Mouse (Mus musculus) CH12.LX (cell line): Measurements from ENCODE around the gene Ubtd2. TPM values are rescaled to one million over a fixed set of nuclear protein-coding genes. Genes with fewer than 3 reads are reported as not detected.

Source experiments
- DNase-seq: peaks from one replicate; pipeline ENCODE4 v3.0.0-alpha.2; 2013; ENCODE audit errors: extremely low read depth
- H3K27ac ChIP-seq: 2 replicates; pipeline ENCODE4 v1.5.1; 2012; ENCODE audit warnings: low read depth, mild to moderate bottlenecking, control low read depth, moderate library complexity; ENCODE audit not compliant: insufficient read depth
- H3K27me3 ChIP-seq: replicated peaks from 2 replicates; pipeline ENCODE3; 2012; ENCODE audit warnings: inconsistent platforms
- H3K36me3 ChIP-seq, 2 experiments: replicated peaks in 1 of 2; 2 replicates each; pipeline versions ENCODE3 to v1.6.1; 2012; ENCODE audit warnings: inconsistent platforms in 1 of 2, low read length in 1 of 2, mild to moderate bottlenecking in 1 of 2, mixed read lengths in 1 of 2, moderate library complexity in 1 of 2; ENCODE audit not compliant: control insufficient read depth in 1 of 2, insufficient read depth in 1 of 2
- H3K4me1 ChIP-seq, 2 experiments: 2 replicates each; pipeline ENCODE4 v1.6.1; 2012; ENCODE audit warnings: inconsistent platforms in 1 of 2, moderate library complexity in 1 of 2; ENCODE audit not compliant: insufficient read depth in 2 of 2, control insufficient read depth in 1 of 2
- H3K4me2 ChIP-seq: 2 replicates; pipeline ENCODE4 v1.6.1; 2012; ENCODE audit warnings: low read depth, mild to moderate bottlenecking, control low read depth; ENCODE audit not compliant: poor library complexity, insufficient read depth, severe bottlenecking
- H3K4me3 ChIP-seq, 3 experiments: fragments of 150-350 bp in 1 of 3; sonication (generic) in 1 of 3; replicated peaks in 1 of 3; 2 replicates each; pipeline versions ENCODE3 to v1.5.1; 2011 to 2012; ENCODE audit warnings: low read depth in 2 of 3, low read length in 2 of 3, mild to moderate bottlenecking in 2 of 3, moderate library complexity in 2 of 3, control low read depth in 1 of 3, improper control_type of control experiment in 1 of 3, inconsistent platforms in 1 of 3, mixed read lengths in 1 of 3; ENCODE audit not compliant: poor library complexity in 1 of 3
- H3K79me2 ChIP-seq: replicated peaks from 2 replicates; pipeline ENCODE4 v1.6.1; 2012; ENCODE audit warnings: mild to moderate bottlenecking, moderate library complexity; ENCODE audit not compliant: control insufficient read depth, poor library complexity, insufficient read depth, severe bottlenecking; ENCODE audit errors: extremely low read depth
- H3K9ac ChIP-seq: 2 replicates; pipeline ENCODE4 v1.6.1; 2012; ENCODE audit warnings: low read depth, mild to moderate bottlenecking, control low read depth, moderate library complexity; ENCODE audit not compliant: insufficient read depth
- H3K9me3 ChIP-seq: replicated peaks from 2 replicates; pipeline ENCODE3; 2012; ENCODE audit warnings: low read length, inconsistent platforms, mixed read lengths
- CHD2 ChIP-seq: IDR thresholded peaks from 2 replicates; pipeline ENCODE4 v1.6.1; 2011; ENCODE audit warnings: low read length, improper control_type of control experiment
- CTCF ChIP-seq, 2 experiments: IDR thresholded peaks in 1 of 2; conservative IDR thresholded peaks in 1 of 2; 2 replicates each; pipeline ENCODE4 v1.5.1; 2011 to 2012; ENCODE audit warnings: low read depth in 2 of 2, low read length in 2 of 2, improper control_type of control experiment in 1 of 2, inconsistent platforms in 1 of 2, mild to moderate bottlenecking in 1 of 2, moderate library complexity in 1 of 2
- ELF1 ChIP-seq: IDR thresholded peaks from 2 replicates; pipeline ENCODE4 v1.6.1; 2014; ENCODE audit warnings: low read depth, mild to moderate bottlenecking, inconsistent platforms, low read length, improper control_type of control experiment
- EP300 ChIP-seq: IDR thresholded peaks from 2 replicates; pipeline ENCODE4 v1.6.1; 2011; ENCODE audit warnings: low read length, improper control_type of control experiment
- ETS1 ChIP-seq: conservative IDR thresholded peaks from 2 replicates; pipeline ENCODE4 v1.6.1; 2012; ENCODE audit warnings: low read depth, mild to moderate bottlenecking, inconsistent platforms, low read length, improper control_type of control experiment, moderate library complexity
- GABPA ChIP-seq: IDR thresholded peaks from 2 replicates; pipeline ENCODE4 v1.6.1; 2012; ENCODE audit warnings: low read depth, low read length, improper control_type of control experiment, inconsistent platforms; ENCODE audit not compliant: insufficient replicate concordance
- HCFC1 ChIP-seq: IDR thresholded peaks from 2 replicates; pipeline ENCODE4 v1.6.1; 2012; ENCODE audit warnings: low read depth, mild to moderate bottlenecking, inconsistent platforms, low read length, improper control_type of control experiment
- JUND ChIP-seq: conservative IDR thresholded peaks from 2 replicates; pipeline ENCODE4 v1.6.1; 2011; ENCODE audit warnings: low read depth, low read length, improper control_type of control experiment
- KAT2A ChIP-seq: IDR thresholded peaks from 2 replicates; pipeline ENCODE4 v1.6.1; 2012; ENCODE audit warnings: low read length, improper control_type of control experiment, inconsistent platforms; ENCODE audit not compliant: insufficient replicate concordance
- MAFK ChIP-seq: IDR thresholded peaks from 2 replicates; pipeline ENCODE4 v1.6.1; 2011; ENCODE audit warnings: low read length, improper control_type of control experiment; ENCODE audit not compliant: insufficient replicate concordance
- MEF2A ChIP-seq: IDR thresholded peaks from 2 replicates; pipeline ENCODE4 v1.6.1; 2014; ENCODE audit warnings: low read depth, mild to moderate bottlenecking, inconsistent platforms, low read length, improper control_type of control experiment, borderline replicate concordance
- MYC ChIP-seq: IDR thresholded peaks from 2 replicates; pipeline ENCODE4 v1.6.1; 2011; ENCODE audit warnings: low read depth, mild to moderate bottlenecking, improper control_type of control experiment, low read length
- NRF1 ChIP-seq: IDR thresholded peaks from 2 replicates; pipeline ENCODE4 v1.6.1; 2014; ENCODE audit warnings: low read depth, mild to moderate bottlenecking, inconsistent platforms, low read length, improper control_type of control experiment, moderate library complexity
- PAX5 ChIP-seq: IDR thresholded peaks from 2 replicates; pipeline ENCODE4 v1.6.1; 2012; ENCODE audit warnings: low read length, inconsistent platforms, mixed read lengths
- POLR2A ChIP-seq: IDR thresholded peaks from 2 replicates; pipeline ENCODE4 v1.6.1; 2011; ENCODE audit warnings: low read depth, mild to moderate bottlenecking, improper control_type of control experiment, low read length
- RAD21 ChIP-seq: IDR thresholded peaks from 2 replicates; pipeline ENCODE4 v1.6.1; 2011; ENCODE audit warnings: low read depth, mild to moderate bottlenecking, low read length, improper control_type of control experiment, moderate library complexity
- RCOR1 ChIP-seq: conservative IDR thresholded peaks from 2 replicates; pipeline ENCODE4 v1.6.1; 2012; ENCODE audit warnings: low read depth, mild to moderate bottlenecking, inconsistent platforms, low read length, improper control_type of control experiment
- SIN3A ChIP-seq: IDR thresholded peaks from 2 replicates; pipeline ENCODE4 v1.6.1; 2012; ENCODE audit warnings: low read length, improper control_type of control experiment, inconsistent platforms
- SMC3 ChIP-seq: IDR thresholded peaks from 2 replicates; pipeline ENCODE4 v1.6.1; 2011; ENCODE audit warnings: low read depth, low read length, improper control_type of control experiment
- TBP ChIP-seq: conservative IDR thresholded peaks from 2 replicates; pipeline ENCODE4 v1.6.1; 2011; ENCODE audit warnings: low read depth, low read length, improper control_type of control experiment
- TCF12 ChIP-seq: IDR thresholded peaks from 2 replicates; pipeline ENCODE4 v1.6.1; 2014; ENCODE audit warnings: low read depth, mild to moderate bottlenecking, inconsistent platforms, low read length, improper control_type of control experiment
- USF1 ChIP-seq: IDR thresholded peaks from 2 replicates; pipeline ENCODE4 v1.6.1; 2014; ENCODE audit warnings: low read depth, mild to moderate bottlenecking, inconsistent platforms, low read length, improper control_type of control experiment
- USF2 ChIP-seq: conservative IDR thresholded peaks from 2 replicates; pipeline ENCODE4 v1.6.1; 2011; ENCODE audit warnings: low read depth, low read length, improper control_type of control experiment
- ZC3H11A ChIP-seq: IDR thresholded peaks from 2 replicates; pipeline ENCODE4 v1.6.1; 2012; ENCODE audit warnings: low read depth, mild to moderate bottlenecking, inconsistent platforms, low read length, improper control_type of control experiment
- ZMIZ1 ChIP-seq: IDR thresholded peaks from 2 replicates; pipeline ENCODE4 v1.6.1; 2012; ENCODE audit warnings: low read depth, mild to moderate bottlenecking, inconsistent platforms, low read length, improper control_type of control experiment
- dilution Hi-C: fragments of 300-500 bp; cut with MboI; formaldehyde crosslinking; loops from 2 replicates; pipeline ENCODE4 v1.14.3; 2020; ENCODE audit warnings: low sequenced_read_pairs; ENCODE audit not compliant: extremely low pct_unique_long_range_greater_than_20kb, extremely low pct_ligation_motif_present
- in situ Hi-C: fragments of 300-500 bp; cut with MboI; formaldehyde crosslinking; loops from 3 replicates; pipeline ENCODE4 v1.14.3; 2019; ENCODE audit warnings: low sequenced_read_pairs, low pct_ligation_motif_present, low pct_unique_long_range_greater_than_20kb, mixed read lengths
- polyA plus RNA-seq: library from polyadenylated mRNA; unstranded; fragments of >175 nt; gene quantifications from 2 replicates; pipeline ENCODE4 v1.2.1, GENCODE M21; 2012; ENCODE audit warnings: low read depth; ENCODE audit not compliant: insufficient read length
- total RNA-seq, 2 experiments: library from RNA; depleted of rRNA; stranded (reverse); fragments of 300-350 nt in 1 of 2; fragments of >200 nt in 1 of 2; gene quantifications; 2 replicates each; pipeline ENCODE4 v1.2.3; 2012 to 2014

Gene Ubtd2
- total and polyA plus RNA-seq, 3 experiments = 10.3 to 18.2 (median 17.8) TPM

DNA sequence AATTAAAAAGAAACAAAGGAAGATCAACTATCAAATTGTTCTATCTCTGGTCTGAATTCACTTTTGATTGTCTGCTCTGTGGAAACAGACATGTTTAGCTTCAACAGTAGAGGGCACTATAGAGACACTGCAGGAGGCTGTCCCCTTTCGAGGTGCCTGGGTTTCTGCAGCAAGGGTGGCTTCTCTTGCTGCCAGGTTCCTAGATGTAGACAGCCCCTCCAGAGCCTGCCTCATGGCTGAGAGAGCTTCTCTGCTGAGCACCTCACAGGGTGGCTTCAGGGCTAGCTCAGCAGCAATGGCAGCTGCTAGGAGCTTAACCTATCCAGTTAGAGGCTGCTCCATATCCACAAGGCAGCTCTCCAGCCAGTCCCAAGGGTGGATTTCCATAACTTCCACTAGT is 5.0 kb upstream of the Ubtd2 start:
- in situ Hi-C loops = loop anchor here (5.0 kb wide), 2 partner anchors 37 to 142 kb away; no protein-coding TSS in a partner anchor
- Histone ChIP-seq H3K36me3 (no peaks in the 10 kb centered on the region), H3K9me3 (no peaks in the 10 kb centered on the region), H3K27me3 (peaks cover 4% of the 10 kb centered on the region), H3K4me2 (0 out of 2 replicates have a peak overlapping the region, but pooled peaks have one; percentile 0), H3K9ac (no peak overlapping the region), H3K79me2 (no peaks in the 10 kb centered on the region), H3K4me1 (peaks cover 0 to 11% of the 10 kb centered on the region in 2 experiments; a peak in 2 of 4 replicates), H3K27ac (no peak overlapping the region), H3K4me3 (no peak overlapping the region)
- TF ChIP-seq RCOR1 (no peak), SMC3 (peak; percentile 91), MAFK (no peak), MYC (0 out of 2 replicates have a peak, but pooled peaks have one; percentile 12), ELF1 (no peak), MEF2A (no peak), NRF1 (no peak), SIN3A (no peak), TBP (no peak), HCFC1 (0 out of 2 replicates have a peak, but pooled peaks have one; percentile 14), CTCF (conservative IDR thresholded peaks at IDR 0.05 in 1 of 2, IDR thresholded peaks at IDR 0.05 in 1 of 2; ENCODE audit: low read depth in 2 of 2, low read length in 2 of 2) (peak; percentile 87 to 95), RAD21 (peak; percentile 93), ETS1 (no peak), USF1 (no peak), TCF12 (0 out of 2 replicates have a peak, but pooled peaks have one; percentile 29), USF2 (no peak), POLR2A (no peak), GABPA (no peak), ZC3H11A (peak; percentile 67), KAT2A (no peak), CHD2 (no peak), EP300 (no peak), JUND (no peak), ZMIZ1 (no peak), PAX5 (no peak)
- dilution Hi-C loops = no loop called here
- peak; percentile 77 for DNase-seq
